Mouse (Mus musculus) intestine, postnatal 0 days (tissue): ENCODE measurements around the gene Col6a6. TPM values are rescaled to one million over a fixed set of nuclear protein-coding genes. Genes with fewer than 3 reads are reported as not detected.

Experiments used
- ATAC-seq: fragments of 200-750 bp; cut with Nextera tagmentation; 2 replicates; pipeline ENCODE4 v1.8.0; 2017; ENCODE audit warnings: mild to moderate bottlenecking, moderate TSS enrichment, moderate library complexity
- H3K27ac ChIP-seq: fragments of 300-500 bp; sonication (generic); 2 replicates; pipeline ENCODE4 v1.5.1; 2014; ENCODE audit warnings: mild to moderate bottlenecking, low read depth, low read length, moderate library complexity
- H3K27me3 ChIP-seq: fragments of 300-500 bp; sonication (generic); replicated peaks from 2 replicates; pipeline ENCODE4 v1.6.1; 2014; ENCODE audit warnings: low read length, mixed read lengths; ENCODE audit not compliant: control insufficient read depth, insufficient read depth
- H3K36me3 ChIP-seq: fragments of 300-500 bp; sonication (generic); 2 replicates; pipeline ENCODE4 v1.6.1; 2014; ENCODE audit warnings: mild to moderate bottlenecking, moderate library complexity; ENCODE audit not compliant: control insufficient read depth, insufficient read depth
- H3K4me1 ChIP-seq: fragments of 300-500 bp; sonication (generic); replicated peaks from 2 replicates; pipeline ENCODE4 v1.6.1; 2014; ENCODE audit warnings: antibody characterized with exemption, low read length, mixed read lengths; ENCODE audit not compliant: control insufficient read depth, insufficient read depth
- H3K4me2 ChIP-seq: fragments of 300-500 bp; sonication (generic); replicated peaks from 2 replicates; pipeline ENCODE4 v1.6.1; 2014; ENCODE audit warnings: low read depth, mild to moderate bottlenecking, moderate library complexity
- H3K4me3 ChIP-seq: fragments of 300-500 bp; sonication (generic); 2 replicates; pipeline ENCODE4 v1.5.1; 2014; ENCODE audit warnings: low read depth, low read length
- H3K9ac ChIP-seq: fragments of 300-500 bp; sonication (generic); 2 replicates; pipeline ENCODE4 v1.6.1; 2014; ENCODE audit warnings: mild to moderate bottlenecking, low read depth, low read length
- H3K9me3 ChIP-seq: fragments of 300-500 bp; sonication (generic); 2 replicates; pipeline ENCODE4 v1.6.1; 2016; ENCODE audit warnings: mixed run types; ENCODE audit not compliant: control insufficient read depth
- CTCF ChIP-seq: sonication (generic); IDR thresholded peaks from 2 replicates; pipeline ENCODE4 v1.5.1; 2016; ENCODE audit warnings: low read depth, mild to moderate bottlenecking, control low read depth, antibody characterized with exemption, moderate library complexity
- WGBS: fragments of 180-500 bp; shearing (Covaris S2); extraction: QIAGEN DNeasy Blood & Tissue Kit; methylation state at CpG from one replicate; pipeline ENCODE4 v1.1.7; 2014; 5-methylcytosine and 5-hydroxymethylcytosine counted together
- polyA plus RNA-seq: library from polyadenylated mRNA; unstranded; fragments of >200 nt; fragmentation: Nextera tagmentation; extraction: Ambion mirVana; gene quantifications from 2 replicates; pipeline ENCODE4 v1.2.1, GENCODE M21; 2015

Gene Col6a6
- polyA plus RNA-seq, 1 experiment from 2014 or later = 0.14 TPM

- Histone ChIP-seq H3K4me1 (no peaks in the 10 kb centered on the region), H3K27me3 (no peaks in the 10 kb centered on the region), H3K4me3 (no peak overlapping the region), H3K27ac (no peak overlapping the region), H3K36me3 (no peaks in the 10 kb centered on the region), H3K4me2 (no peak overlapping the region), H3K9me3 (no peaks in the 10 kb centered on the region), H3K9ac (no peak overlapping the region)
- TF ChIP-seq CTCF = no peak
- WGBS = 88% methylated on average over 19 of the region's 19 CpGs
- no peak for ATAC-seq
These were observed 53.6 kb downstream of the Col6a6 start for GRCm38 (mm10) chr9:105774321-105774720.

- H3K27me3 ChIP-seq = no peaks in the 10 kb centered on the region
- H3K27ac ChIP-seq = no peak overlapping the region
- ATAC-seq = no peak
- H3K9me3 ChIP-seq = no peaks in the 10 kb centered on the region
- no peaks in the 10 kb centered on the region for H3K4me1 ChIP-seq
- H3K36me3 ChIP-seq = no peaks in the 10 kb centered on the region
- no peak overlapping the region for H3K4me3 ChIP-seq
- no peak overlapping the region for H3K4me2 ChIP-seq
- WGBS = 80% methylated on average over 3 of the region's 3 CpGs
- no peak overlapping the region for H3K9ac ChIP-seq
- no peak for TF ChIP-seq CTCF
These were observed 56.6 kb downstream of the Col6a6 start for GRCm38 (mm10) chr9:105771380-105771779.

GRCm38 (mm10) chr9:105770690-105771089 lies 57.3 kb downstream of the Col6a6 start:
- TF ChIP-seq CTCF = no peak
- Histone ChIP-seq H3K9me3 (no peaks in the 10 kb centered on the region), H3K27ac (no peak overlapping the region), H3K4me1 (no peaks in the 10 kb centered on the region), H3K27me3 (no peaks in the 10 kb centered on the region), H3K4me2 (no peak overlapping the region), H3K9ac (no peak overlapping the region), H3K4me3 (no peak overlapping the region), H3K36me3 (no peaks in the 10 kb centered on the region)
- no peak for ATAC-seq
- 57% methylated on average over 7 of the region's 7 CpGs for WGBS

- no peak for TF ChIP-seq CTCF
- Histone ChIP-seq H3K9me3 (no peaks in the 10 kb centered on the region), H3K27me3 (no peaks in the 10 kb centered on the region), H3K4me2 (no peak overlapping the region), H3K27ac (no peak overlapping the region), H3K4me3 (no peak overlapping the region), H3K36me3 (no peaks in the 10 kb centered on the region), H3K9ac (no peak overlapping the region), H3K4me1 (no peaks in the 10 kb centered on the region)
- no peak for ATAC-seq
- WGBS = 72% methylated on average over 2 of the region's 2 CpGs
These were observed 62.1 kb downstream of the Col6a6 start for GRCm38 (mm10) chr9:105765891-105766290.

GRCm38 (mm10) chr9:105764681-105765080 lies 63.3 kb downstream of the Col6a6 start:
- Histone ChIP-seq H3K36me3 (no peaks in the 10 kb centered on the region), H3K4me1 (no peaks in the 10 kb centered on the region), H3K4me3 (no peak overlapping the region), H3K9ac (no peak overlapping the region), H3K27ac (no peak overlapping the region), H3K27me3 (no peaks in the 10 kb centered on the region), H3K9me3 (no peaks in the 10 kb centered on the region), H3K4me2 (no peak overlapping the region)
- TF ChIP-seq CTCF = no peak
- no peak for ATAC-seq
- 56% methylated on average over 5 of the region's 5 CpGs for WGBS

- H3K27me3 ChIP-seq = no peaks in the 10 kb centered on the region
- no peak overlapping the region for H3K4me2 ChIP-seq
- H3K36me3 ChIP-seq = no peaks in the 10 kb centered on the region
- 24% methylated on average over 5 of the region's 5 CpGs for WGBS
- no peak overlapping the region for H3K9ac ChIP-seq
- no peaks in the 10 kb centered on the region for H3K9me3 ChIP-seq
- no peak overlapping the region for H3K27ac ChIP-seq
- no peaks in the 10 kb centered on the region for H3K4me1 ChIP-seq
- TF ChIP-seq CTCF = no peak
- ATAC-seq = no peak
- H3K4me3 ChIP-seq = no peak overlapping the region
These were observed 63.8 kb downstream of the Col6a6 start for GRCm38 (mm10) chr9:105764127-105764526.

- 63% methylated on average over 3 of the region's 3 CpGs for WGBS
- H3K4me2 ChIP-seq = no peak overlapping the region
These were observed 64.3 kb downstream of the Col6a6 start for GRCm38 (mm10) chr9:105763625-105764024.

More at GRCm38 (mm10) chr9:105763625-105764024, 64.3 kb downstream of the Col6a6 start:
- Histone ChIP-seq H3K4me3 (no peak overlapping the region), H3K9ac (no peak overlapping the region), H3K36me3 (no peaks in the 10 kb centered on the region), H3K9me3 (no peaks in the 10 kb centered on the region), H3K27ac (no peak overlapping the region), H3K27me3 (no peaks in the 10 kb centered on the region), H3K4me1 (no peaks in the 10 kb centered on the region)
- no peak for ATAC-seq
- no peak for TF ChIP-seq CTCF
